Mouse (Mus musculus) bone marrow, adult 2 months (tissue): Measurements from ENCODE around the gene Abcf3.

Experiments used
- CTCF ChIP-seq: fragments of 200-500 bp; IDR thresholded peaks from 2 replicates; pipeline ENCODE4 v1.5.1; 2011; ENCODE audit warnings: low read length, control low read depth; ENCODE audit not compliant: control insufficient read depth, insufficient read depth
- POLR2A ChIP-seq: fragments of 200-500 bp; IDR thresholded peaks from 2 replicates; pipeline ENCODE4 v1.6.1; 2011; ENCODE audit warnings: low read depth, mild to moderate bottlenecking, control low read depth, low read length, borderline replicate concordance; ENCODE audit not compliant: control insufficient read depth

GRCm38 (mm10) chr16:20540438-20540837 is 7.9 kb upstream of the Abcf3 start:
- TF ChIP-seq POLR2A (no peak), CTCF (no peak)
